Comparison of ENCODE assay signal across 1 mouse cellular context in genomic region chr19:46039478-46039877, GRCm38 (mm10).
TF ChIP-seq lines count a peak whose summit lies in the region.

No protein-coding gene starts in this region.

TF ChIP-seq in C2C12, 6 proteins besides CTCF, POLR2A, EP300 and RAD21:
- TF ChIP-seq USF1 (IDR thresholded peaks at IDR 0.05; ENCODE audit: low read depth) (no peak), MAX (IDR thresholded peaks at IDR 0.05) (peak; percentile 21)
TF ChIP-seq in C2C12: peak in this region for 1.
